Mouse (Mus musculus) CH12.LX (cell line): Measurements from ENCODE around the gene Adamts1. TPM values are rescaled to one million over a fixed set of nuclear protein-coding genes. Genes with fewer than 3 reads are reported as not detected.

ENCODE experiments used
- DNase-seq: peaks from one replicate; pipeline ENCODE4 v3.0.0-alpha.2; 2013; ENCODE audit errors: extremely low read depth
- H3K27ac ChIP-seq: 2 replicates; pipeline ENCODE4 v1.5.1; 2012; ENCODE audit warnings: low read depth, mild to moderate bottlenecking, control low read depth, moderate library complexity; ENCODE audit not compliant: insufficient read depth
- H3K27me3 ChIP-seq: replicated peaks from 2 replicates; pipeline ENCODE3; 2012; ENCODE audit warnings: inconsistent platforms
- H3K36me3 ChIP-seq, 2 experiments: replicated peaks in 1 of 2; 2 replicates each; pipeline versions ENCODE3 to v1.6.1; 2012; ENCODE audit warnings: inconsistent platforms in 1 of 2, low read length in 1 of 2, mild to moderate bottlenecking in 1 of 2, mixed read lengths in 1 of 2, moderate library complexity in 1 of 2; ENCODE audit not compliant: control insufficient read depth in 1 of 2, insufficient read depth in 1 of 2
- H3K4me1 ChIP-seq, 2 experiments: 2 replicates each; pipeline ENCODE4 v1.6.1; 2012; ENCODE audit warnings: inconsistent platforms in 1 of 2, moderate library complexity in 1 of 2; ENCODE audit not compliant: insufficient read depth in 2 of 2, control insufficient read depth in 1 of 2
- H3K4me2 ChIP-seq: 2 replicates; pipeline ENCODE4 v1.6.1; 2012; ENCODE audit warnings: low read depth, mild to moderate bottlenecking, control low read depth; ENCODE audit not compliant: poor library complexity, insufficient read depth, severe bottlenecking
- H3K4me3 ChIP-seq, 3 experiments: fragments of 150-350 bp in 1 of 3; sonication (generic) in 1 of 3; replicated peaks in 1 of 3; 2 replicates each; pipeline versions ENCODE3 to v1.5.1; 2011 to 2012; ENCODE audit warnings: low read depth in 2 of 3, low read length in 2 of 3, mild to moderate bottlenecking in 2 of 3, moderate library complexity in 2 of 3, control low read depth in 1 of 3, improper control_type of control experiment in 1 of 3, inconsistent platforms in 1 of 3, mixed read lengths in 1 of 3; ENCODE audit not compliant: poor library complexity in 1 of 3
- H3K79me2 ChIP-seq: replicated peaks from 2 replicates; pipeline ENCODE4 v1.6.1; 2012; ENCODE audit warnings: mild to moderate bottlenecking, moderate library complexity; ENCODE audit not compliant: control insufficient read depth, poor library complexity, insufficient read depth, severe bottlenecking; ENCODE audit errors: extremely low read depth
- H3K9ac ChIP-seq: 2 replicates; pipeline ENCODE4 v1.6.1; 2012; ENCODE audit warnings: low read depth, mild to moderate bottlenecking, control low read depth, moderate library complexity; ENCODE audit not compliant: insufficient read depth
- H3K9me3 ChIP-seq: replicated peaks from 2 replicates; pipeline ENCODE3; 2012; ENCODE audit warnings: low read length, inconsistent platforms, mixed read lengths
- CHD1 ChIP-seq: IDR thresholded peaks from 2 replicates; pipeline ENCODE4 v1.6.1; 2012; ENCODE audit warnings: low read depth, low read length, improper control_type of control experiment, inconsistent platforms
- CTCF ChIP-seq, 2 experiments: IDR thresholded peaks in 1 of 2; conservative IDR thresholded peaks in 1 of 2; 2 replicates each; pipeline ENCODE4 v1.5.1; 2011 to 2012; ENCODE audit warnings: low read depth in 2 of 2, low read length in 2 of 2, improper control_type of control experiment in 1 of 2, inconsistent platforms in 1 of 2, mild to moderate bottlenecking in 1 of 2, moderate library complexity in 1 of 2
- ELF1 ChIP-seq: IDR thresholded peaks from 2 replicates; pipeline ENCODE4 v1.6.1; 2014; ENCODE audit warnings: low read depth, mild to moderate bottlenecking, inconsistent platforms, low read length, improper control_type of control experiment
- EP300 ChIP-seq: IDR thresholded peaks from 2 replicates; pipeline ENCODE4 v1.6.1; 2011; ENCODE audit warnings: low read length, improper control_type of control experiment
- ETS1 ChIP-seq: conservative IDR thresholded peaks from 2 replicates; pipeline ENCODE4 v1.6.1; 2012; ENCODE audit warnings: low read depth, mild to moderate bottlenecking, inconsistent platforms, low read length, improper control_type of control experiment, moderate library complexity
- HCFC1 ChIP-seq: IDR thresholded peaks from 2 replicates; pipeline ENCODE4 v1.6.1; 2012; ENCODE audit warnings: low read depth, mild to moderate bottlenecking, inconsistent platforms, low read length, improper control_type of control experiment
- KAT2A ChIP-seq: IDR thresholded peaks from 2 replicates; pipeline ENCODE4 v1.6.1; 2012; ENCODE audit warnings: low read length, improper control_type of control experiment, inconsistent platforms; ENCODE audit not compliant: insufficient replicate concordance
- NRF1 ChIP-seq: IDR thresholded peaks from 2 replicates; pipeline ENCODE4 v1.6.1; 2014; ENCODE audit warnings: low read depth, mild to moderate bottlenecking, inconsistent platforms, low read length, improper control_type of control experiment, moderate library complexity
- POLR2A ChIP-seq: IDR thresholded peaks from 2 replicates; pipeline ENCODE4 v1.6.1; 2011; ENCODE audit warnings: low read depth, mild to moderate bottlenecking, improper control_type of control experiment, low read length
- RCOR1 ChIP-seq: conservative IDR thresholded peaks from 2 replicates; pipeline ENCODE4 v1.6.1; 2012; ENCODE audit warnings: low read depth, mild to moderate bottlenecking, inconsistent platforms, low read length, improper control_type of control experiment
- TBP ChIP-seq: conservative IDR thresholded peaks from 2 replicates; pipeline ENCODE4 v1.6.1; 2011; ENCODE audit warnings: low read depth, low read length, improper control_type of control experiment
- ZKSCAN1 ChIP-seq: IDR thresholded peaks from 2 replicates; pipeline ENCODE4 v1.6.1; 2012; ENCODE audit warnings: low read depth, inconsistent platforms, low read length, improper control_type of control experiment, borderline replicate concordance
- dilution Hi-C: fragments of 300-500 bp; cut with MboI; formaldehyde crosslinking; loops from 2 replicates; pipeline ENCODE4 v1.14.3; 2020; ENCODE audit warnings: low sequenced_read_pairs; ENCODE audit not compliant: extremely low pct_unique_long_range_greater_than_20kb, extremely low pct_ligation_motif_present
- in situ Hi-C: fragments of 300-500 bp; cut with MboI; formaldehyde crosslinking; loops from 3 replicates; pipeline ENCODE4 v1.14.3; 2019; ENCODE audit warnings: low sequenced_read_pairs, low pct_ligation_motif_present, low pct_unique_long_range_greater_than_20kb, mixed read lengths
- polyA plus RNA-seq: library from polyadenylated mRNA; unstranded; fragments of >175 nt; gene quantifications from 2 replicates; pipeline ENCODE4 v1.2.1, GENCODE M21; 2012; ENCODE audit warnings: low read depth; ENCODE audit not compliant: insufficient read length
- total RNA-seq, 2 experiments: library from RNA; depleted of rRNA; stranded (reverse); fragments of 300-350 nt in 1 of 2; fragments of >200 nt in 1 of 2; gene quantifications; 2 replicates each; pipeline ENCODE4 v1.2.3; 2012 to 2014

The Adamts1 gene
- total and polyA plus RNA-seq, 3 experiments, result not detected

DNA sequence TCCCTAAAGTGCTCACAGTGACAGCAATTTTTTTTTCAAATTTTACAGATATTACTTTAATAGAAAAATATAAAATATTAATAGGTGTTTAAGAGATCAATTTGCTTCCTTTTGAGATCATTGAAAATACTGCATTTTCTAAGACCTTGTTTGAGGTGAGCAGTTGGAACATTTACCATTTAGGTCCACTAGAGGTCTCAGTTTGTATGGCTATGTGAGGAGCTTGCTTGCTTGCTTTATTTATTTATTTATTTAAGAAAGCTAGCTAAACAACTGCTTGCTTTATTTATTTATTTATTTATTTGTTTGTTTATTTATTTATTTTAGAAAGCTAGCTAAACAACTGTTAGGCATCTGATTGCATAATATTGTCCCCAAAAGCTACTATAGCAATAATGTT, 23.1 kb downstream of the Adamts1 start (continued):
- TF ChIP-seq RCOR1, result no peak
- TF ChIP-seq EP300, result no peak
- TF ChIP-seq CTCF (conservative IDR thresholded peaks at IDR 0.05 in 1 of 2, IDR thresholded peaks at IDR 0.05 in 1 of 2; ENCODE audit: low read depth in 2 of 2, low read length in 2 of 2), result peak in 1 of 2 experiments; percentile 53; a peak in 2 of 4 replicates

DNA sequence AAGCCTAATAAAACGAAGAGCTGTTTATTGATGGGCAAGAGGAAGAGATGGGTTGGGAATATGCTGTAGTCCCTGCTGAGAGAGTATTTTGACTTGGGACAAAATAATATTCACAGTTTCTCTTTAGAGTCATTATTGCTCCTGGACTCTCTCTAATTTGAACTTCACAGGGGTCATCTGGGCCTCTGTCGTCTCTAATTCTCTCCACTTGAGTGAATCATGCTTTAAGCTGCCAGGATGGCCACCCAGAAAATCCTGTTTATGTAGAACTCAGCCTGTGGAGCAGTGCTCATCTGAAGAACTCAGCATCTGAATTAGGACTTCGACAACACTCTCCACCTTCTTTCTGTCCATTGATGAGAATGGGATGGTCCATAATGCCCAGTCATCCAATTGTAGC, 30.6 kb downstream of the Adamts1 start:
- in situ Hi-C loops (no loop called here), dilution Hi-C loops (no loop called here)
- H3K27ac ChIP-seq, result no peak overlapping the region
- no peak for DNase-seq
- H3K9ac ChIP-seq, result no peak overlapping the region
- H3K4me1 ChIP-seq, result no peaks in the 10 kb centered on the region
- H3K27me3 ChIP-seq, result no peaks in the 10 kb centered on the region
- H3K4me3 ChIP-seq, result no peak overlapping the region
- no peaks in the 10 kb centered on the region for H3K36me3 ChIP-seq
- no peak for TF ChIP-seq KAT2A
- no peak for TF ChIP-seq POLR2A
- no peak for TF ChIP-seq ETS1
- no peak for TF ChIP-seq ZKSCAN1
- TF ChIP-seq ELF1, result no peak
- no peaks in the 10 kb centered on the region for H3K79me2 ChIP-seq
- H3K9me3 ChIP-seq, result no peaks in the 10 kb centered on the region
- no peak overlapping the region for H3K4me2 ChIP-seq

DNA sequence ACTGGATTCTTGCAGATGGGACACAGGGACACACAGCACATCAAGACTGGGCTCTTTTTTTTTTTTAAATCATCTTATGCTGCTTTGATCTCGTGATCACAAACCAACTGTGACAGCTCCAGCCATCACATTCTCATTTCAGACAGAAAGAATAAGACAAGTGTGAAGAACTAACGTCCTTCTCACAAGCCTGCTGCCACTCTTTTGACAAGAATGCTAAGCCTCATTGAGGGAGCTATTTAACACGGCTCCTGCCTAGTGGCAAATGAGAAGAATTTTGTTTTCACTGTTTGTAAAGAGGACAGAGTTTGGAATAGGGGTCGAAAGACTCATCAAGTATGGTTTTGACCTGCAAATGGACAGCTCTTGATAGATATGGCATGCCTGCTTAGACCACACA, 35.6 kb downstream of the Adamts1 start:
- no peak overlapping the region for H3K4me2 ChIP-seq
- in situ Hi-C loops (no loop called here), dilution Hi-C loops (no loop called here)
- no peak for DNase-seq
- H3K9ac ChIP-seq, result no peak overlapping the region
- H3K4me3 ChIP-seq, result no peak overlapping the region
- no peaks in the 10 kb centered on the region for H3K79me2 ChIP-seq
- TF ChIP-seq TBP (no peak), HCFC1 (no peak)
- no peak overlapping the region for H3K27ac ChIP-seq
- no peaks in the 10 kb centered on the region for H3K9me3 ChIP-seq
- no peaks in the 10 kb centered on the region for H3K4me1 ChIP-seq
- no peaks in the 10 kb centered on the region for H3K27me3 ChIP-seq
- H3K36me3 ChIP-seq, result no peaks in the 10 kb centered on the region

DNA sequence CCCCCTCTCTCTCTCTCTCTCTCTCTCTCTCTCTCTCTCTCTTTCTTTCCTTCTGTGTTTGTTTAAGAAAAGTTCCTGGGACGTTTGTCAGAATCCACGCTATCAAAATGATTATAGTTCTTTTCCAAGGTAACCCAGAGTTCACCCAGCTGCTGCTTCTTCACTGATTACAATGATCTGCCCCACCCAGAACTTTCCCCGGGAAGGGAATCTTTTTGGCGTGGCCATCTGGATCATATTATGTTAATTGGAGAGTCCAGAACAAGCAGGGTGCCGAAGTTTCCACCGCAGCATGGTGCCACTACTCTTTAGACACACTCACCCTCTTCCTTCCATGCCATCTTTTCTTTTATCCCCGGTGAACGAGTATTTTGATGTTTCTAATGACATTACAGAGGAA, 37.2 kb downstream of the Adamts1 start:
- DNase-seq, result no peak
- no peak overlapping the region for H3K4me3 ChIP-seq
- in situ Hi-C loops (no loop called here), dilution Hi-C loops (no loop called here)
- H3K36me3 ChIP-seq, result no peaks in the 10 kb centered on the region
- H3K4me2 ChIP-seq, result no peak overlapping the region
- TF ChIP-seq CHD1 (no peak), NRF1 (no peak)
- H3K27ac ChIP-seq, result no peak overlapping the region
- no peaks in the 10 kb centered on the region for H3K79me2 ChIP-seq
- H3K27me3 ChIP-seq, result no peaks in the 10 kb centered on the region
- H3K9me3 ChIP-seq, result no peaks in the 10 kb centered on the region
- no peaks in the 10 kb centered on the region for H3K4me1 ChIP-seq
- H3K9ac ChIP-seq, result no peak overlapping the region
